Mouse (Mus musculus) embryonic facial prominence, embryonic 11.5 days (tissue): ENCODE measurements around the gene Spata9. TPM values are rescaled to one million over a fixed set of nuclear protein-coding genes. Genes with fewer than 3 reads are reported as not detected.

Experiments used
- ATAC-seq: fragments of 200-750 bp; cut with Nextera tagmentation; replicated peaks from 2 replicates; pipeline ENCODE4 v1.8.0; 2017; ENCODE audit warnings: low read depth; ENCODE audit not compliant: insufficient number of reproducible peaks, low FRiP score, low TSS enrichment
- DNase-seq: peaks from one replicate; pipeline ENCODE4 v3.0.0-alpha.2; 2015; ENCODE audit warnings: low spot score
- H3K27ac ChIP-seq: fragments of 300-500 bp; sonication (generic); replicated peaks from 2 replicates; pipeline ENCODE4 v1.5.1; 2014; ENCODE audit warnings: mild to moderate bottlenecking, low read depth, low read length, control low read depth
- H3K27me3 ChIP-seq: fragments of 300-500 bp; sonication (generic); 2 replicates; pipeline ENCODE4 v1.6.1; 2014; ENCODE audit warnings: mild to moderate bottlenecking, low read length, moderate library complexity, mixed read lengths; ENCODE audit not compliant: control insufficient read depth, insufficient read depth
- H3K36me3 ChIP-seq: fragments of 300-500 bp; sonication (generic); replicated peaks from 2 replicates; pipeline ENCODE4 v1.6.1; 2014; ENCODE audit warnings: low read depth, mild to moderate bottlenecking, low read length, moderate library complexity, mixed read lengths; ENCODE audit not compliant: control insufficient read depth, insufficient read depth
- H3K4me1 ChIP-seq: fragments of 300-500 bp; sonication (generic); 2 replicates; pipeline ENCODE4 v1.6.1; 2014; ENCODE audit warnings: low read length, mixed read lengths; ENCODE audit not compliant: control insufficient read depth, insufficient read depth
- H3K4me2 ChIP-seq: fragments of 300-500 bp; sonication (generic); 2 replicates; pipeline ENCODE4 v1.6.1; 2014; ENCODE audit warnings: low read depth, mild to moderate bottlenecking, control low read depth, low read length, moderate library complexity
- H3K4me3 ChIP-seq: fragments of 300-500 bp; sonication (generic); 2 replicates; pipeline ENCODE4 v1.5.1; 2014; ENCODE audit warnings: low read depth, low read length, control low read depth
- H3K9ac ChIP-seq: fragments of 300-500 bp; sonication (generic); replicated peaks from 2 replicates; pipeline ENCODE4 v1.6.1; 2014; ENCODE audit warnings: mild to moderate bottlenecking, control low read depth, low read length
- H3K9me3 ChIP-seq: fragments of 300-500 bp; sonication (generic); replicated peaks from 2 replicates; pipeline ENCODE4 v1.6.1; 2016; ENCODE audit warnings: mild to moderate bottlenecking, low read length, inconsistent platforms, mixed read lengths; ENCODE audit not compliant: control insufficient read depth
- WGBS: fragments of 180-500 bp; shearing (Covaris S2); extraction: QIAGEN DNeasy Blood & Tissue Kit; methylation state at CpG from one replicate; pipeline ENCODE4 v1.1.7; 2014; 5-methylcytosine and 5-hydroxymethylcytosine counted together
- polyA plus RNA-seq: library from polyadenylated mRNA; unstranded; fragments of >200 nt; fragmentation: Nextera tagmentation; extraction: Ambion mirVana; gene quantifications from 2 replicates; pipeline ENCODE4 v1.2.1, GENCODE M21; 2014

Spata9 gene
- polyA plus RNA-seq, 1 experiment from 2014 or later = 0.66 TPM

GRCm38 (mm10) chr13:76014511-76014910, 47.6 kb downstream of the Spata9 start:
- Histone ChIP-seq H3K27me3 (no peaks in the 10 kb centered on the region), H3K4me2 (no peak overlapping the region), H3K9me3 (no peaks in the 10 kb centered on the region), H3K9ac (no peak overlapping the region), H3K4me3 (no peak overlapping the region), H3K4me1 (no peaks in the 10 kb centered on the region), H3K27ac (no peak overlapping the region), H3K36me3 (no peaks in the 10 kb centered on the region)
- WGBS = 73% methylated on average over 2 of the region's 2 CpGs
- ATAC-seq = no peak
- DNase-seq = no peak

GRCm38 (mm10) chr13:76017465-76017864, 50.5 kb downstream of the Spata9 start:
- 81% methylated on average over 4 of the region's 4 CpGs for WGBS
- Histone ChIP-seq H3K4me1 (no peaks in the 10 kb centered on the region), H3K4me3 (peak overlapping the region; percentile 74), H3K4me2 (peak overlapping the region; percentile 72), H3K27ac (no peak overlapping the region), H3K9me3 (no peaks in the 10 kb centered on the region), H3K36me3 (no peaks in the 10 kb centered on the region), H3K27me3 (no peaks in the 10 kb centered on the region), H3K9ac (peak overlapping the region; percentile 94)
- ATAC-seq (no peak), DNase-seq (no peak)

GRCm38 (mm10) chr13:76017974-76018843, 51.3 kb downstream of the Spata9 start, which contains the start of gene Rfesd:
Rfesd (minus strand) TSS chr13:76018719.
- H3K4me3 ChIP-seq = peak within 1 kb of the TSS; percentile 74
- DNase-seq (peak; percentile 99), ATAC-seq (peak; percentile 100)
- WGBS = 1% methylated on average over 50 of the region's 50 CpGs
- no peaks in the 10 kb centered on the region for H3K27me3 ChIP-seq
- peak within 1 kb of the TSS; percentile 94 for H3K9ac ChIP-seq
- peak within 1 kb of the TSS; percentile 85 for H3K27ac ChIP-seq
- H3K36me3 ChIP-seq = no peaks in the 10 kb centered on the region
- H3K9me3 ChIP-seq = no peaks in the 10 kb centered on the region
- no peaks in the 10 kb centered on the region for H3K4me1 ChIP-seq
- peak within 1 kb of the TSS; percentile 72 for H3K4me2 ChIP-seq

GRCm38 (mm10) chr13:76018844-76019400, 52.0 kb downstream of the Spata9 start:
- ATAC-seq = peak; percentile 69
- no peak overlapping the region for H3K9ac ChIP-seq
- DNase-seq = no peak
- no peaks in the 10 kb centered on the region for H3K36me3 ChIP-seq
- H3K4me3 ChIP-seq = peak overlapping the region; percentile 74
- no peak overlapping the region for H3K27ac ChIP-seq
- H3K9me3 ChIP-seq = no peaks in the 10 kb centered on the region
- no peaks in the 10 kb centered on the region for H3K27me3 ChIP-seq
- H3K4me1 ChIP-seq = no peaks in the 10 kb centered on the region
- peak overlapping the region; percentile 21; the same call in 1 of the 2 replicates for H3K4me2 ChIP-seq
- WGBS = 47% methylated on average over 5 of the region's 5 CpGs

GRCm38 (mm10) chr13:76021782-76022181, 54.8 kb downstream of the Spata9 start:
- Histone ChIP-seq H3K4me3 (no peak overlapping the region), H3K4me1 (no peaks in the 10 kb centered on the region), H3K27me3 (no peaks in the 10 kb centered on the region), H3K27ac (no peak overlapping the region), H3K4me2 (no peak overlapping the region), H3K9ac (no peak overlapping the region), H3K36me3 (no peaks in the 10 kb centered on the region), H3K9me3 (no peaks in the 10 kb centered on the region)
- DNase-seq = peak; percentile 4
- 92% methylated on average over 2 of the region's 2 CpGs for WGBS
- no peak for ATAC-seq

- H3K27me3 ChIP-seq = no peaks in the 10 kb centered on the region
- no peak overlapping the region for H3K4me2 ChIP-seq
- WGBS = 77% methylated on average over 3 of the region's 3 CpGs
- no peaks in the 10 kb centered on the region for H3K9me3 ChIP-seq
- no peak overlapping the region for H3K9ac ChIP-seq
- DNase-seq = no peak
- no peak overlapping the region for H3K4me3 ChIP-seq
- ATAC-seq = no peak
- no peaks in the 10 kb centered on the region for H3K4me1 ChIP-seq
- no peak overlapping the region for H3K27ac ChIP-seq
- H3K36me3 ChIP-seq = no peaks in the 10 kb centered on the region
Measured at GRCm38 (mm10) chr13:76024588-76024987, 57.6 kb downstream of the Spata9 start.

- no peak overlapping the region for H3K27ac ChIP-seq
Measured at GRCm38 (mm10) chr13:76042455-76042854, 75.5 kb downstream of the Spata9 start.

GRCm38 (mm10) chr13:76044971-76045370, 78.0 kb downstream of the Spata9 start:
- Histone ChIP-seq H3K27ac (no peak overlapping the region), H3K4me1 (no peaks in the 10 kb centered on the region), H3K36me3 (no peaks in the 10 kb centered on the region), H3K4me3 (no peak overlapping the region), H3K4me2 (no peak overlapping the region), H3K9ac (no peak overlapping the region), H3K9me3 (no peaks in the 10 kb centered on the region), H3K27me3 (no peaks in the 10 kb centered on the region)
- DNase-seq (no peak), ATAC-seq (no peak)

More at GRCm38 (mm10) chr13:76042455-76042854, 75.5 kb downstream of the Spata9 start:
- Histone ChIP-seq H3K4me2 (no peak overlapping the region), H3K36me3 (no peaks in the 10 kb centered on the region), H3K27me3 (no peaks in the 10 kb centered on the region), H3K9ac (no peak overlapping the region), H3K4me1 (no peaks in the 10 kb centered on the region), H3K9me3 (no peaks in the 10 kb centered on the region), H3K4me3 (no peak overlapping the region)
- WGBS = 78% methylated on average over 1 of the region's 1 CpGs
- no peak for DNase-seq
- ATAC-seq = no peak
